Mouse (Mus musculus) heart, postnatal 0 days (tissue): ENCODE measurements around the gene Aifm2.

Experiments used
- CTCF ChIP-seq: IDR thresholded peaks from 2 replicates; pipeline ENCODE4 v1.5.1; 2016; ENCODE audit warnings: antibody characterized with exemption, control low read depth, low read depth
- EP300 ChIP-seq: IDR thresholded peaks from 2 replicates; pipeline ENCODE4 v1.6.1; 2016; ENCODE audit warnings: antibody characterized with exemption, low read depth

DNA sequence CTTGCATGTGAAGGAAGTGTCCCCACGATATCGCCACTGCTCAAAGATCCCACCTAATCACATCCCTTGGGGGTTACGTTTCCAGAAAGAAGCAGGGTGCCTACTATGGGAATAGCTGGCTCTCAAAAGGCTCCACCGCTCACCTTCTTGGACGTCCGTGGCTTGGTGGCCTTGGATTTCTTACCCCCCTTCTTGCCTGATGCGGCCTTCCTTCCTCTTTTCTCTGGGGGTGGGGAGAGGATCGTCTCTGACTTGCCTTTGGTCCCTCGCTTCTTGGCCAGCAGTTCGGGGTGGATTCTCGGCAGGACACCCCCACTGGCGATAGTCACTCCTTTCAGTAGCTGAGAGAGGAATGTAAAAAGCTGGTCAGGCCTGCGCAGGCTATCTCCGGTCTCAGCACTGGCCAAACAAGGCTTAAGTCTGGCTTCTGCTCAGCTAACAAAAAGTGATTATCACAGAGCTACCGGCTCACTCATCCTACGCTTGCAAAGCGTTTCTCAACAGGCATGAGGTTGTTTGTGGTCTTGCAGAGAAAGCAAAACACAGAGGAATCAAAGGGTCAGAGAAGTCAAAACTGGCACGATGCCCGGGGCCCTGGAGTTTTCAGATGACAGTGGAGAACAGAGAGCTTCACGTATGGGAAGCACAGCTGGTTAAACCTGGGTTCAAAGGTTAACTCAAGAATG is 36.6 kb downstream of the Aifm2 start:
- TF ChIP-seq CTCF (no peak), EP300 (no peak)
